Mouse (Mus musculus) olfactory bulb, adult 2 months (tissue): ENCODE measurements around the gene Acacb.

ENCODE experiments used
- CTCF ChIP-seq: fragments of 200-500 bp; IDR thresholded peaks from 2 replicates; pipeline ENCODE4 v1.5.1; 2012; ENCODE audit warnings: low read depth, mild to moderate bottlenecking, low read length, moderate library complexity; ENCODE audit not compliant: insufficient read depth
- POLR2A ChIP-seq: fragments of 200-500 bp; IDR thresholded peaks from 2 replicates; pipeline ENCODE4 v1.6.1; 2012; ENCODE audit warnings: mild to moderate bottlenecking, low read depth, low read length, moderate library complexity; ENCODE audit not compliant: insufficient read depth

DNA sequence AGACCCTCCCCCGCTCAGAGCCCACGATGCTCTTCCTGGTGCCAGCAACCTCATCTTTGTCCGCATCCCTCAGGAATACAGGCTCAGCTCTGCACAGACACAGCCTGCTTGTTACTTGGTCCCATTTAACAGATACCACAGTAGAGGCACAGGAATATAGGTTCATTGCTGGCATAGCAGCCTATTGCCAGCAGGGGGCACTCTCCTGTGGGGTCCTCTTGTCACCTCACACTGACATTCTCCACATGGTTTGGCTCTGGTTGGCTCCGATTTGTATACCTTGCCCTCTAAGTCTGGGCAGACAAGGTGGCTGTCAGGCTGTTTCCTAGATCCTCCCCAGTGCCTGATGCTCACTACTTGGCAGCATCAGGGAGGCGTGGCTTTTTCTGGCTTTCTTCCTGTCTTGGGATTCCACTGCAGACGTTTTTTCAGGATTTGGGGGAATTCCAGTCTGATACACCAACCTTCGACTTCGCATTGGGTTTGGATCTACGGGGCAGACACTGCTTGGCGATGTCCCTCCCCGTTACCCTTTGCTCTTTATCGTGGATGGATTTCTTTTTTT, 42.6 kb downstream of the Acacb start:
- TF ChIP-seq POLR2A: no peak
- TF ChIP-seq CTCF: no peak
